Mouse (Mus musculus) duodenum, adult 2 months (tissue): ENCODE results near the gene Ptprj. TPM values are rescaled to one million over a fixed set of nuclear protein-coding genes. Genes with fewer than 3 reads are reported as not detected.

Experiments used
- polyA plus RNA-seq: library from polyadenylated mRNA; depleted of rRNA; stranded (reverse); fragments of >200 nt; gene quantifications from 2 replicates; pipeline ENCODE4 v1.2.3, GENCODE M21; 2012; ENCODE audit warnings: low replicate concordance; rRNA removed

Ptprj gene
- polyA plus RNA-seq: 2.6 and 3.7 TPM in 2 replicates

GRCm38 (mm10) chr2:90580236-90581005 lies at the start of gene Ptprj:
Gene Ptprj (minus strand): TSS chr2:90580647.

DNA sequence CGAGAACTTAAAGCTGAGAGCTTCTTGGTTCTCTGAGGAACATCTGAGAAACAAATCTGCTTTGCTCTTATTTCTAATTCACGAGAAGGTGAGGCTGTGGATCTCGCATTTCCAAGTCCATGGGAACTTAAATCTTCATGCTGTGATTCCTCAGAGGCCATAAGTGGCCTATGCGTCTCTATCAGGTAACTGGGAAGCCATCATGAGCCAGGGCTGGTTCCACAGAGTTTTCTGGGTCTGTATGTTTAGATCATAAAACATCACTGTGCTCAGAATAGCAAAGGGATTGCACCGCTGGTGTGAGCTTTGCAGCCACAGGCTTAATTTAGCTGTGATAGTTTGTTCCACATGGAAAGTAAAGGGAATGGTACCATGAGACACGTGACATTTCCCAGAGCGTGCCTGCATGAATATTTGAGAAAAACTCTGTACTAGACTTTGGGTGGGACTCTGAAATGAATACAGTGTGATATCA lies 181.8 kb downstream of the Ptprj start, which contains the start of gene Olfr1274-ps:
Olfr1274-ps (plus strand) TSS at position 51 of the 475 bp plus-strand sequence.

Other genes with a start within 250 kb of the Ptprj start
- gene Olfr1274-ps, start 182.0 kb downstream of the Ptprj start, polyA plus RNA-seq: not detected in 2 replicates
- 0.90 and 1.1 TPM in 2 replicates for gene Nup160, start 96.6 kb upstream of the Ptprj start, polyA plus RNA-seq
- 11.2 and 17.5 TPM in 2 replicates for gene Fnbp4, start 164.7 kb upstream of the Ptprj start, polyA plus RNA-seq
- gene Agbl2, start 202.1 kb upstream of the Ptprj start, polyA plus RNA-seq: 0.02 and 0.07 TPM in 2 replicates